Mouse (Mus musculus): ENCODE data around the gene Lmntd2. TPM values are rescaled to one million over a fixed set of nuclear protein-coding genes. Genes with fewer than 3 reads are reported as not detected.

The Lmntd2 gene
- polyA plus RNA-seq, 1 experiment = 5.7 TPM

DNA sequence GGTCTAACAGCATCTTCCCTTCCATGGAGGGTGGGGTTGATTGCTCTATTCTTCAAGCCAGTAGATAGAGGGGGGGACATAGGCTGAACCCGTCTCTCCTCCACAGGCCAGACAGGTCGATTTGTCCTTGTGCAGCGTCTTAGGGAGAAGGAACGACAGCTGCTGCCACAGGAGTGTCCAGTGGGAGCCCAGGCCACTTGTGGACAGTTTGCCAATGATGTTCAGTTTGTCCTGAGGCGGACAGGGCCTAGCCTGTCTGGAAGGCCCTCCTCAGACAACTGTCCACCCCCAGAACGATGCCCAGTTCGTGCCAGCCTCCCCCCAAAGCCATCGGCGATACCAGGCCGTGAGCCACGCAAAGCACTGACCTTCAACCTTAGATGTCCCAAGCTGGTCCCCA lies 3.0 kb upstream of the Lmntd2 start:
- Histone ChIP-seq H3K36me3 (ENCODE audit: control insufficient read depth, insufficient read depth, low read length) (no peaks in the 10 kb centered on the region), H3K4me3 (ENCODE audit: insufficient read depth, low read depth, low read length) (peak overlapping the region; percentile 27), H3K27ac (ENCODE audit: insufficient read depth, low read depth, low read length) (peak overlapping the region; percentile 69), H3K27me3 (replicated peaks; ENCODE audit: control insufficient read depth, insufficient read depth, low read length) (no peaks in the 10 kb centered on the region), H3K4me1 (ENCODE audit: control insufficient read depth, insufficient read depth, low read length) (no peaks in the 10 kb centered on the region; the same call in 1 of the 2 replicates)
- no peak for TF ChIP-seq POLR2A (IDR thresholded peaks at IDR 0.05; ENCODE audit: low read depth, low read length)
- TF ChIP-seq CTCF (conservative IDR thresholded peaks at IDR 0.05; ENCODE audit: insufficient read depth, insufficient read length, low read depth, low read length) = no peak
- WGBS = 57% methylated on average over 11 of the region's 11 CpGs
- no peak for DNase-seq

DNA sequence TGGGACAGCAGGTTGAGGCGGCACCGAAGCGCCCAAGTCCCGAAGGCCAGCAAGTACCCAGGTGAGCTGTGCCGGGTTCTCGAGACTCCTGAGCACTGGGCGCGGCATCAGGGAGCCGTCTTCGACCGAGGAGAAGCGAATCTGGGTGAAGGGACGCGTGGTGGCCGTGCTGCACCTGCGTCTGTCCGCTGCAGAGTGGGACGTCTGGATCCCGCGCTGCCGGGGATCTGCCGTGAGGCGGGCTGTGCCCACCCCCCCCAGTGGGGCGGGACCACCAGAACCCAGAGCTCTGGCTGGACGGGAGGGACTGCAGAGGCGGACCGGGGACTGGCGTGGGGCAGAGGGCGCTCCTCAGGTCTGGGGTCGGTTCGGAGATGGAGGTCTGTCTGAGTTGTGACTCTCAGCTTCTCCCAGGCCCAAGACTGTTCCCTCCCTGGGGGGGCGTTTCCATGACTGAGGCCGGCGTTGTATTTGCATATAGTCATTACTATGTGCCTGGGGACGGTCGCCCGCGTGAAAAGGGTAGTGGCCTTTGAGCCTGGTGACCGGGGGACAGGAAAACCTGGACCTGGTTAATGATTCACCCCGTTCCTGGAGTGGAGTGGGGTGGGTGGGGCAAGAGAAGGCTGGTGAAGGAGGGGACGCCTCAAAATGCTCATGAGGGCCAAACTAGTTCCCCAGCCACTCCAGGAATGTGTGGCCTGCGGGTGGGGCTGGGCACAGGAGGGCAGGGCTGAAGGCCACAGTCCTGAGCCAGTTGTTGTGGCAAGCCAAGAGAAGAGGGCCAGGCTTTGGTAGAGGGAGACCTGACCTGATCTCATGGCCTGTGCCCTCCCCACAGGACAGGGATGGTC lies 2.2 kb upstream of the Lmntd2 start:
- Histone ChIP-seq H3K4me1 (ENCODE audit: control insufficient read depth, insufficient read depth, low read length) (no peaks in the 10 kb centered on the region; the same call in 1 of the 2 replicates), H3K27ac (ENCODE audit: insufficient read depth, low read depth, low read length) (peak overlapping the region; percentile 88), H3K27me3 (replicated peaks; ENCODE audit: control insufficient read depth, insufficient read depth, low read length) (no peaks in the 10 kb centered on the region), H3K36me3 (ENCODE audit: control insufficient read depth, insufficient read depth, low read length) (no peaks in the 10 kb centered on the region), H3K4me3 (ENCODE audit: insufficient read depth, low read depth, low read length) (peak overlapping the region; percentile 67)
- DNase-seq = peak; percentile 98
- TF ChIP-seq POLR2A (IDR thresholded peaks at IDR 0.05; ENCODE audit: low read depth, low read length) (peak; percentile 3), CTCF (conservative IDR thresholded peaks at IDR 0.05; ENCODE audit: insufficient read depth, insufficient read length, low read depth, low read length) (no peak)
- 1% methylated on average over 42 of the region's 42 CpGs for WGBS

DNA sequence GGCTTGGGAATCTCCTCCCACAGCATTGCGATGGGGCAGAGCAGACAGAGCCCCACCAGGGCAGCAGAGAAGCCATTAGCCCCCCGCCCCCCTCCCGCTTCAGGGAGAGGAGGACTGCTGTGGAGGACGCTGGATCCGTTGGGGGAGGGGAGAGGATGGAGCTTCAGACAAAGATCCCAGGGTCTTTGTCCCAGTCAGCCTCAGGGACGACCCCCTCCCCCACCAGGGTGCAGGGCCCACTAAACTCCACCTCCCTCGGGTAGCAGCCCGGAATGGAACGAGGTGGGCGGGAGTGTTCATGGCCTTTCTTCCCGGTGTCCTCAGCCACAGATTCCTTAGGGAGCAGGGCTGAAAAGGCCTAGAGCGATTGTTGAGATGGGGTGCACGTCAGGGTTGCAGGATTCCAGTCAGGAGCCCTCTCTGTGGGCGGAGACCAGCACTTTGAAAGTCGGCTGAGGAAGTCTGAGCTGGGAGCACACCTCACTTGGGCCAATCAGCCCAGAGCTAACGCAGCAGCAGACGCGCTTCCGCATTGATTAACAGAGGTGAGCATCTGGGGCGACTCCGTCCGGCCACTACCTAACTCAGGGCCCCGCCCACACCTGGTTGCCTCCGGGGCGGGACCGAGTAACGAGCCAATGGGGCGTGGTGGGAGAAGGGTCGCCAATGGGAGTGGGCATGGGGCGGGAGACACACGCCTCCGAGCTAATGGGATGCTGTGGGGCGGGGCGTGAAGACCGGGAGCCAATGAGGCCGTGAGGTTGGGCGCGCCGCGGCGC lies 1.4 kb upstream of the Lmntd2 start, which contains the start of gene Rassf7:
Gene Rassf7 (plus strand): TSS at position 760 of the 779 bp plus-strand sequence.
- H3K36me3 ChIP-seq (ENCODE audit: control insufficient read depth, insufficient read depth, low read length) = no peaks in the 10 kb centered on the region
- H3K27ac ChIP-seq (ENCODE audit: insufficient read depth, low read depth, low read length) = peak within 1 kb of the TSS; percentile 88
- H3K4me1 ChIP-seq (ENCODE audit: control insufficient read depth, insufficient read depth, low read length) = no peaks in the 10 kb centered on the region; the same call in 1 of the 2 replicates
- TF ChIP-seq POLR2A (IDR thresholded peaks at IDR 0.05; ENCODE audit: low read depth, low read length) = peak; percentile 20
- no peak for TF ChIP-seq CTCF (conservative IDR thresholded peaks at IDR 0.05; ENCODE audit: insufficient read depth, insufficient read length, low read depth, low read length)
- peak; percentile 99 for DNase-seq
- peak within 1 kb of the TSS; percentile 67 for H3K4me3 ChIP-seq (ENCODE audit: insufficient read depth, low read depth, low read length)
- no peaks in the 10 kb centered on the region for H3K27me3 ChIP-seq (replicated peaks; ENCODE audit: control insufficient read depth, insufficient read depth, low read length)
- WGBS = 2% methylated on average over 41 of the region's 41 CpGs

DNA sequence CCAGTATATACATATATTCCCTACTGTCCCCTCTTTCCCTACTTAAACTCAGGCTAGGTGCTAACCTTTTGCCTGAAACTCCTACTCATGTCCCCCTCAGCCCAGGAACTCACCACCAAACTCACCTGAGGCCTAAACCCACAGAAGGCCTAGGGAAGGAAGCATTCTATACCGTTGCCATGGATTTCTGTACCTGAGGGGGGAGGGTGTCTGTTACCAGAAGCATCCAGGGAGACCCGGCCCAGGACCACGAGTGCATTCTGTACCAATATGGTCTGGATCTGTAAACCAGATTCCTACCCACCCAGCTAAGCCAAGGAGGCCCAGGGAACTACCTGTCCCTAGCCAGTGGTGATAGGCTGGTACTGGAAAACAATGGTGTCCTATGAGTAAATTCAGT lies 430 bp upstream of the Lmntd2 start:
- TF ChIP-seq CTCF (conservative IDR thresholded peaks at IDR 0.05; ENCODE audit: insufficient read depth, insufficient read length, low read depth, low read length) = no peak
- no peak for TF ChIP-seq POLR2A (IDR thresholded peaks at IDR 0.05; ENCODE audit: low read depth, low read length)
- no peak for DNase-seq

DNA sequence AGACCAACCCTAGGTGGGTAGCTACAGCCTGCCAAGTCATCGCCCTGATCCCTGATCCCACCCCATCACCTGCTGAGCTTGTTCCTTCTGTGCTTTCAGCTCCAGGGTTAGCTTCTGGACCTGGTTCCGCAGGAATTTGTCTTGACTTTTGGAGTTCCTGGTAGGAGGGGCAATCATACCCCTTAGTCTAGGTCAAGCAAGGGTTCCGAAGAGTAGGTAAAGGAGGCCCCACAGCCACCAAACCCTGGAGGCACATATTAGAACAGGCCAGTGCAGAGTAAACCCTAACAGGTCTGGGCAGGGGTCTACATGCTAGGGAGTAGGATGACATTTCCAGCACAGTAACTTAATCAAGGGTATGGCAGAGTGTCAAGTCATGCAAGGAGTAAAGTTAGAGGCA lies 747 bp downstream of the Lmntd2 start:
- Histone ChIP-seq H3K4me3 (ENCODE audit: insufficient read depth, low read depth, low read length) (no peak overlapping the region), H3K36me3 (ENCODE audit: control insufficient read depth, insufficient read depth, low read length) (no peaks in the 10 kb centered on the region), H3K27me3 (replicated peaks; ENCODE audit: control insufficient read depth, insufficient read depth, low read length) (no peaks in the 10 kb centered on the region), H3K27ac (ENCODE audit: insufficient read depth, low read depth, low read length) (no peak overlapping the region), H3K4me1 (ENCODE audit: control insufficient read depth, insufficient read depth, low read length) (no peaks in the 10 kb centered on the region; the same call in 1 of the 2 replicates)
- no peak for DNase-seq
- 90% methylated on average over 3 of the region's 3 CpGs for WGBS
- TF ChIP-seq CTCF (conservative IDR thresholded peaks at IDR 0.05; ENCODE audit: insufficient read depth, insufficient read length, low read depth, low read length) = no peak
- TF ChIP-seq POLR2A (IDR thresholded peaks at IDR 0.05; ENCODE audit: low read depth, low read length) = no peak

More for the DNA sequence above, 430 bp upstream of the Lmntd2 start:
- Histone ChIP-seq H3K27me3 (replicated peaks; ENCODE audit: control insufficient read depth, insufficient read depth, low read length) (no peaks in the 10 kb centered on the region), H3K4me1 (ENCODE audit: control insufficient read depth, insufficient read depth, low read length) (no peaks in the 10 kb centered on the region; the same call in 1 of the 2 replicates), H3K27ac (ENCODE audit: insufficient read depth, low read depth, low read length) (no peak overlapping the region), H3K36me3 (ENCODE audit: control insufficient read depth, insufficient read depth, low read length) (no peaks in the 10 kb centered on the region), H3K4me3 (ENCODE audit: insufficient read depth, low read depth, low read length) (no peak overlapping the region)
- 81% methylated on average over 3 of the region's 3 CpGs for WGBS

DNA sequence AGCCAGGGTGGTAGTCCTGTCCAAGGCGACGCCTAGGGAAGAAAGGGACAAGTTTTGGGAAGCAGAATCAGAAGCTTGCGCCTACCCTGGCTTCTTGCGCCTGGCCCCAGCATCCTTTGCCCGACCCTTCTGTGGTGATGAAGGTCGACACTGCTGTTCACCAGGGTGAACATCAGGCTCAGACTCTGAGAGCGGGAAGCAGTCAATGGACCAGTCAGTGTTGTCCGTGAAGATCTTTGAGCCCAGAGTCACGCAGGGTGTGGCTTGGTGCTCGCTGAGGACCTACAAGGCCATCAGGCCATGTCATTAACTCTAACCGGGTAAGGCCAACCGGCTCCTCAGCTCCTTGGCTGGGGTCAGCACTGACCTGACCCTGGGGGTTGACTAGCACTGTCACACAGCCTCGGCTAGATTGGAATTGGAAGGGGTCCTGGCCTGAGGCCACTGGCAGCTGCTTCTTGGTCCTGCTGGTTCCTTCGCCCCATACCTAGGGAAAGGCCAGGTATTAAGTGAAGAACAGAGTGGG lies 3.2 kb downstream of the Lmntd2 start:
- Histone ChIP-seq H3K27ac (ENCODE audit: insufficient read depth, low read depth, low read length) (no peak overlapping the region), H3K4me3 (ENCODE audit: insufficient read depth, low read depth, low read length) (no peak overlapping the region), H3K27me3 (replicated peaks; ENCODE audit: control insufficient read depth, insufficient read depth, low read length) (no peaks in the 10 kb centered on the region), H3K4me1 (ENCODE audit: control insufficient read depth, insufficient read depth, low read length) (no peaks in the 10 kb centered on the region), H3K36me3 (ENCODE audit: control insufficient read depth, insufficient read depth, low read length) (no peaks in the 10 kb centered on the region)
- 82% methylated on average over 14 of the region's 14 CpGs for WGBS
- no peak for DNase-seq
- no peak for TF ChIP-seq CTCF (conservative IDR thresholded peaks at IDR 0.05; ENCODE audit: insufficient read depth, insufficient read length, low read depth, low read length)
- TF ChIP-seq POLR2A (IDR thresholded peaks at IDR 0.05; ENCODE audit: low read depth, low read length) = no peak

Measured in kidney, adult 2 months (tissue).